Mouse (Mus musculus) liver, postnatal 0 days (tissue): ENCODE results near the gene Amh. TPM values are rescaled to one million over a fixed set of nuclear protein-coding genes. Genes with fewer than 3 reads are reported as not detected.

ENCODE experiments used
- ATAC-seq: fragments of 200-750 bp; cut with Nextera tagmentation; 2 replicates; pipeline ENCODE4 v1.8.0; 2017; ENCODE audit warnings: mild to moderate bottlenecking, moderate library complexity
- DNase-seq: peaks from one replicate; pipeline ENCODE4 v3.0.0-alpha.2; 2016
- H3K27ac ChIP-seq: fragments of 300-500 bp; sonication (generic); 2 replicates; pipeline ENCODE4 v1.5.1; 2014; ENCODE audit warnings: antibody characterized with exemption, moderate library complexity, mild to moderate bottlenecking, low read depth
- H3K27me3 ChIP-seq: fragments of 300-500 bp; sonication (generic); 2 replicates; pipeline ENCODE4 v1.6.1; 2014; ENCODE audit warnings: low read length, control low read depth, mixed read lengths; ENCODE audit not compliant: insufficient read depth
- H3K36me3 ChIP-seq: fragments of 300-500 bp; sonication (generic); replicated peaks from 2 replicates; pipeline ENCODE4 v1.6.1; 2014; ENCODE audit warnings: mild to moderate bottlenecking, control low read depth, low read length, moderate library complexity, mixed read lengths; ENCODE audit not compliant: insufficient read depth
- H3K4me1 ChIP-seq: fragments of 300-500 bp; sonication (generic); 2 replicates; pipeline ENCODE4 v1.6.1; 2014; ENCODE audit warnings: antibody characterized with exemption, mild to moderate bottlenecking, control low read depth; ENCODE audit not compliant: insufficient read depth
- H3K4me2 ChIP-seq: fragments of 300-500 bp; sonication (generic); 2 replicates; pipeline ENCODE4 v1.6.1; 2014; ENCODE audit warnings: low read depth, mild to moderate bottlenecking, low read length, moderate library complexity, mixed read lengths
- H3K4me3 ChIP-seq: fragments of 300-500 bp; sonication (generic); 2 replicates; pipeline ENCODE4 v1.5.1; 2014; ENCODE audit warnings: low read depth, low read length
- H3K9ac ChIP-seq: fragments of 300-500 bp; sonication (generic); replicated peaks from 2 replicates; pipeline ENCODE4 v1.6.1; 2014; ENCODE audit warnings: mild to moderate bottlenecking, moderate library complexity
- H3K9me3 ChIP-seq: fragments of 300-500 bp; sonication (generic); 2 replicates; pipeline ENCODE4 v1.6.1; 2016; ENCODE audit warnings: mild to moderate bottlenecking, control low read depth, low read length, mixed read lengths
- CTCF ChIP-seq: sonication (generic); IDR thresholded peaks from 2 replicates; pipeline ENCODE4 v1.5.1; 2016; ENCODE audit warnings: antibody characterized with exemption, low read depth
- EP300 ChIP-seq: IDR thresholded peaks from 2 replicates; pipeline ENCODE4 v1.6.1; 2016; ENCODE audit warnings: antibody characterized with exemption, low read depth, mild to moderate bottlenecking
- WGBS: fragments of 180-500 bp; shearing (Covaris S2); extraction: QIAGEN DNeasy Blood & Tissue Kit; methylation state at CpG from one replicate; pipeline ENCODE4 v1.1.7; 2014; ENCODE audit not compliant: insufficient replicate concordance; 5-methylcytosine and 5-hydroxymethylcytosine counted together
- polyA plus RNA-seq: library from polyadenylated mRNA; unstranded; fragments of >200 nt; fragmentation: Nextera tagmentation; extraction: Ambion mirVana; gene quantifications from 2 replicates; pipeline ENCODE4 v1.2.1, GENCODE M21; 2015

Gene Amh
- polyA plus RNA-seq, 1 experiment from 2014 or later: 0.06 TPM

DNA sequence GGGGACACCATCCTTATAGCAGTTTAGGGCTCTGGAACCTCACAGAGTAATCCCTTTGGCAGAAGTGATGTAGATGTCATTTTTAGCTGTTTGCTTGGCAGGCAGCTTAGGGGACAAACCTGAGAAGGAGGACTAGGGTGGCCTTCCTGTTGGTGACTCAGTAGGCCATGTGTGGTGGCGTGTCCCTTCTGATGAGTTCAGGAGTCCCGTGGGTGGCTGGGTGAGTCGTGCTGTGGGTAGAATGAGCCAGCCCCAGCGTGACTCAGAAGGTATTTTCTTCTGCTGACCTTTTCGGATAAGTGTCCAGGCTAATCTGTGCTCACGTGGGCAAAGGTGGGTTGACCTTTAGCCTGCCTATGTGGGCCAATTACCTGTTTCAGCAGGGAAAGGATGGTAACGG lies 46.4 kb upstream of the Amh start:
- H3K4me1 ChIP-seq: peaks cover 58% of the 10 kb centered on the region
- ATAC-seq (no peak), DNase-seq (no peak)
- no peak overlapping the region for H3K4me2 ChIP-seq
- no peak for TF ChIP-seq CTCF
- no peak for TF ChIP-seq EP300
- no peaks in the 10 kb centered on the region for H3K36me3 ChIP-seq
- 57% methylated on average over 7 of the region's 7 CpGs for WGBS
- H3K9ac ChIP-seq: no peak overlapping the region
- H3K27me3 ChIP-seq: no peaks in the 10 kb centered on the region
- H3K9me3 ChIP-seq: no peaks in the 10 kb centered on the region
- no peak overlapping the region for H3K4me3 ChIP-seq
- H3K27ac ChIP-seq: no peak overlapping the region

DNA sequence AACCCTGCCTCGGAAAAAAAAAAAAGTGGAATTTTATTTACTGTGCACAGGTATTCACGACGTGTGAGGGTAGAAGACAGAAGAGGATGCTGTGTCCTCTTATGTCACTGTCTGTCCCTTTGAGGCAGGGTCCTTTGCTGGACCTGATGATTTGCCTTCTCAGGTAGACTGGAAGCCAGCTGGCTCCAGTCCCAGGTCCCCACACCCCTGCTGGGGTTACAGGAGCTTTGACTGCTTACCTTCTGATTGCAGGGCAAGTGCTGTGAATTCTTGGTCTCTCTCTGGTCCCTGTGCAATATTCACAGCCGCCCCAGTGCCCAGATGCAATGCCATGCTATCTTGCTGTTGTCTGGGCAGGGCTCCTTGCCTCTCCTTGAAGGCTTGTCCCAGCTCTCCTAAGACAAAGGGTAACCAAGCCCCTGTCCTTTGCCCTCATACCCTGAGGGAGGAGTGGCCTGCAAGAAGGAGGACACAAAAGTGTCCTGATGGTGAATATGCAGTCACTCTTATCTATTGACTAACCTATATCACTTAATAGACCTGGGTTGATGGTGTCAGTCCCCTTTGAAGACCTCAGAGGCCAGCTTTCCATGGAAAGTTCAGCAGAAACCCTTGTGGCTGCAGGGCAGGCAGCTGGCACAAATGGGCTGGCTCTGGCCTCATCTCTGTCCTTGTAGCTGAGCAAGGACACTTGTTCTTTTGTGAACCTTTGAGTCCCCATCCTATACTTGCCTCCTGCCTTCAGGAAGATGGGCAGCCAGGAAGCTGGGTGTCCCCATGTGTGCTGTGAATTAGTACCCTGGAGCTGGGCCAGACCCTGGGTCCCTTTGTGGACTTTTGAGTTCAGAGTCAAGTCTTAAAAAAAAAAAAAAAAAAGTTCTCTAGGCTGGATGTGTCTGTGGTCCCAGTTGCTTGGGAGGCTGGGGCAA lies 44.2 kb upstream of the Amh start:
- no peak overlapping the region for H3K9ac ChIP-seq
- H3K4me2 ChIP-seq: no peak overlapping the region
- no peak overlapping the region for H3K27ac ChIP-seq
- no peak for TF ChIP-seq CTCF
- TF ChIP-seq EP300: no peak
- DNase-seq (no peak), ATAC-seq (no peak)
- 83% methylated on average over 4 of the region's 4 CpGs for WGBS
- H3K4me3 ChIP-seq: no peak overlapping the region
- H3K27me3 ChIP-seq: no peaks in the 10 kb centered on the region
- no peaks in the 10 kb centered on the region for H3K9me3 ChIP-seq
- H3K36me3 ChIP-seq: peaks cover 9% of the 10 kb centered on the region; the same call in 1 of the 2 replicates
- peaks cover 59% of the 10 kb centered on the region for H3K4me1 ChIP-seq

DNA sequence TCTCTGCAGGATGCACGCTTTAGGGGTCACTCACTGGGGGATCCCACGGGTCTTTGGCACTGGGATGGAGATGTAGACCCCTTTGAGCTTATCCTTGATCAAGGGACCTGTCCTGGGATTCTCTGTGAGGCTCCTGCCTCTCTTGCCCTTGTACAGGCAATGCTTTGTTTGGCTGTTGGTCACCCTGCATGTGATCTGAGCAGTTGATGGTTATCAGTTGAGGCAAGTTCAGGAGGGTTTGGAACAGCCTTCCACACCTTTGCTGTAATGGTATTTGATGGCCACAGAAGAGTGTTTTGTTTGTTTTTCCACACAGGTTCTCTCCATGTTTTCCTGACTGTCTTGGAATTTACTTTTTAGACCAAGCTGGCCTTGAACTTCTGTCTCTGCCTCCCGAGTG lies 43.2 kb upstream of the Amh start:
- Histone ChIP-seq H3K27ac (no peak overlapping the region), H3K4me3 (no peak overlapping the region), H3K9me3 (no peaks in the 10 kb centered on the region), H3K9ac (0 out of 2 replicates have a peak overlapping the region, but pooled peaks have one; percentile 5), H3K4me1 (peaks cover 52% of the 10 kb centered on the region), H3K36me3 (peaks cover 17% of the 10 kb centered on the region), H3K27me3 (no peaks in the 10 kb centered on the region), H3K4me2 (no peak overlapping the region)
- no peak for ATAC-seq
- DNase-seq: no peak
- WGBS: 78% methylated on average over 3 of the region's 3 CpGs
- TF ChIP-seq EP300 (no peak), CTCF (no peak)

GRCm38 (mm10) chr10:80763502-80763901 lies 41.5 kb upstream of the Amh start:
- Histone ChIP-seq H3K36me3 (peaks cover 30% of the 10 kb centered on the region), H3K9me3 (no peaks in the 10 kb centered on the region), H3K27ac (no peak overlapping the region; the same call in 1 of the 2 replicates), H3K4me2 (no peak overlapping the region), H3K4me1 (peaks cover 38% of the 10 kb centered on the region), H3K9ac (no peak overlapping the region), H3K4me3 (no peak overlapping the region), H3K27me3 (no peaks in the 10 kb centered on the region)
- WGBS: 66% methylated on average over 2 of the region's 2 CpGs
- TF ChIP-seq EP300: no peak
- no peak for TF ChIP-seq CTCF
- no peak for DNase-seq
- no peak for ATAC-seq

DNA sequence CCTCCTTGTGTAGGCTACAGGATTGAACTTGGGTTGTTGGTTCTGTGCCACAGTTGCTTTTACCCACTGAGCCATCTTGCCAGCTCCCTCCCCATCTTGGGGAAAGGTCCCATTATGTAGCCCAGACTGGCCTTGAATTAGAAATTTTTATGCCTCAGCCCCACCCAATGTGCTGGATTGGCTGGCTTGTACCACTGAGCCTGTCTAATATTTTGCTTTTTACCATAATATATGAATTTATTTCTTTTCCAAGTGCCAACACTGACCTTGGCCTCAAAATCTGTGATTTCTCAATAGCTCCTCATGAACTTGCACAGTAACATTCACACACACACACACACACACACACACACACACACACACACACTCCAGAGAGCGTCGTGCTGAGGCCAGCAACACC lies 39.3 kb upstream of the Amh start:
- no peaks in the 10 kb centered on the region for H3K27me3 ChIP-seq
- TF ChIP-seq EP300 (no peak), CTCF (no peak)
- H3K27ac ChIP-seq: peak overlapping the region; percentile 77
- H3K4me1 ChIP-seq: peaks cover 28% of the 10 kb centered on the region
- no peak overlapping the region for H3K4me2 ChIP-seq
- no peaks in the 10 kb centered on the region for H3K9me3 ChIP-seq
- no peak overlapping the region; the same call in 1 of the 2 replicates for H3K9ac ChIP-seq
- DNase-seq: no peak
- peak; percentile 15; the same call in 1 of the 2 replicates for ATAC-seq
- H3K36me3 ChIP-seq: peaks cover 47% of the 10 kb centered on the region
- 67% methylated on average over 2 of the region's 2 CpGs for WGBS
- H3K4me3 ChIP-seq: no peak overlapping the region

GRCm38 (mm10) chr10:80766161-80766815 lies 38.8 kb upstream of the Amh start:
- Histone ChIP-seq H3K9me3 (no peaks in the 10 kb centered on the region), H3K36me3 (peaks cover 52% of the 10 kb centered on the region), H3K27ac (peak overlapping the region; percentile 77), H3K4me3 (no peak overlapping the region), H3K27me3 (no peaks in the 10 kb centered on the region), H3K9ac (no peak overlapping the region; the same call in 1 of the 2 replicates), H3K4me1 (peaks cover 23% of the 10 kb centered on the region), H3K4me2 (no peak overlapping the region)
- DNase-seq (no peak), ATAC-seq (peak; percentile 78)
- 78% methylated on average over 10 of the region's 10 CpGs for WGBS
- TF ChIP-seq CTCF (no peak), EP300 (no peak)
